Mouse (Mus musculus): ENCODE data around the gene U2af1l4.

DNA sequence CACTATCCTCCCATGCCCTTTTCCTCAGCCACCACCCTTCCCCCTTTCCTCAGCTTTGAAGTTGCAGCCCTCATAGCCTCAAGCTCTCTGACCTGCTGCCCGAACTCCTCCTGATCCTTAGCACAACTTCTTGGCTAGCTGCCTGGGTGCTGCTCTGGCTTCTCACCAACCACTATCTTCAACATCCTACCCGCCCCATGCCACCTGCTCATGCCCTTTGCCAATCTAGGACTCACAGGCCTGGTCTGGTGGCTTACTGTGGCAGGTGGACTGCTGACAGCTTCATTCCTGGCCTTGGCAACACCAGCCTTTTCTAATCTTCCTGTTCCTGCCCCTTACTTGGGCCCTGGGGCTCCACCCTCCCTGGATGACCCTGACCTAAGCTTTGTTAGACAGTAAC, 9.9 kb downstream of the U2af1l4 start:
- TF ChIP-seq POLR2A (IDR thresholded peaks at IDR 0.05; ENCODE audit: borderline replicate concordance, control insufficient read depth, low read depth, low read length) = no peak
- TF ChIP-seq CTCF (IDR thresholded peaks at IDR 0.05; ENCODE audit: control insufficient read depth, insufficient read depth, low read length) = no peak
